Mouse (Mus musculus) liver, embryonic 14.5 days (tissue): Measurements from ENCODE around the gene Zbtb21.

Source experiments
- CTCF ChIP-seq: IDR thresholded peaks from 2 replicates; pipeline ENCODE4 v1.5.1; 2016; ENCODE audit warnings: antibody characterized with exemption, low read depth, control low read depth
- EP300 ChIP-seq: IDR thresholded peaks from 2 replicates; pipeline ENCODE4 v1.6.1; 2016; ENCODE audit warnings: antibody characterized with exemption, low read depth

DNA sequence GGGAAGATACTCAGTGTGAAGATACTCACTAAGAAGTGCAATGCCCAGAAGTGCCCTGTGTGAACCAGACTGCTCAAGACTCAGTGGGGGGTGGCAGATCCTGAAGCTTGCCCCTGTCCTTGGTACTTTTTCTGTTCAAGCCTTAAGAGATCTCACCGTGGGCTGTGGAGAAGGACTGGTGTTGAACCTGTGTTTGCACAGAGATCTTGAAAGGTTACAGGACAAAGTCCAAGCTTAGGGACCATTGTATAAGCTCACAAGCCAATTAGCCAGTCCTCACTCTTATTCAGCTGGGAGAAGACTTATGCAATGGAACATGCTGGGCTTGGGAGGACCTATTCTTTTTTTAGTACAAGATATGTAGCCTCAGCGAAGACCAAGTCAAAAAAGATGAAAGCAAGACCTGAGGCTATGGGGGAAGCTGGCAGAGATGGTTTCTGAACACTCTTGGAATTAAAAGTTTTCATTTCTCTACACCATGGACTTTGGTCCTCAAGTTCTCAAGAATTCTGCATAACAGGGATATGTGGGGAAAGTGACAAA is 56.9 kb downstream of the Zbtb21 start:
- TF ChIP-seq CTCF (no peak), EP300 (no peak)
